Mouse (Mus musculus) lung, embryonic 16.5 days (tissue): ENCODE measurements around the gene Kntc1. TPM values are rescaled to one million over a fixed set of nuclear protein-coding genes. Genes with fewer than 3 reads are reported as not detected.

Source experiments
- ATAC-seq: fragments of 200-750 bp; cut with Nextera tagmentation; 2 replicates; pipeline ENCODE4 v1.8.0; 2017; ENCODE audit warnings: low read depth, mild to moderate bottlenecking, moderate library complexity
- H3K27ac ChIP-seq: fragments of 300-500 bp; sonication (generic); 2 replicates; pipeline ENCODE4 v1.5.1; 2014; ENCODE audit warnings: mild to moderate bottlenecking, control low read depth, low read length
- H3K27me3 ChIP-seq: fragments of 300-500 bp; sonication (generic); 2 replicates; pipeline ENCODE4 v1.6.1; 2014; ENCODE audit warnings: low read depth, low read length, mixed read lengths; ENCODE audit not compliant: control insufficient read depth, insufficient read depth
- H3K36me3 ChIP-seq: fragments of 300-500 bp; sonication (generic); 2 replicates; pipeline ENCODE4 v1.6.1; 2014; ENCODE audit warnings: low read length; ENCODE audit not compliant: control insufficient read depth, insufficient read depth
- H3K4me1 ChIP-seq: fragments of 300-500 bp; sonication (generic); replicated peaks from 2 replicates; pipeline ENCODE4 v1.6.1; 2014; ENCODE audit warnings: low read length, mixed read lengths; ENCODE audit not compliant: control insufficient read depth, insufficient read depth
- H3K4me2 ChIP-seq: fragments of 300-500 bp; sonication (generic); 2 replicates; pipeline ENCODE4 v1.6.1; 2014; ENCODE audit warnings: low read depth, low read length, control low read depth
- H3K4me3 ChIP-seq: fragments of 300-500 bp; sonication (generic); 2 replicates; pipeline ENCODE4 v1.5.1; 2014; ENCODE audit warnings: mild to moderate bottlenecking, low read length, control low read depth
- H3K9ac ChIP-seq: fragments of 300-500 bp; sonication (generic); 2 replicates; pipeline ENCODE4 v1.6.1; 2014; ENCODE audit warnings: low read length, control low read depth
- H3K9me3 ChIP-seq: fragments of 300-500 bp; sonication (generic); 2 replicates; pipeline ENCODE4 v1.6.1; 2016; ENCODE audit warnings: low read length; ENCODE audit not compliant: control insufficient read depth
- WGBS: fragments of 180-500 bp; shearing (Covaris S2); extraction: QIAGEN DNeasy Blood & Tissue Kit; methylation state at CpG from one replicate; pipeline ENCODE4 v1.1.7; 2014; 5-methylcytosine and 5-hydroxymethylcytosine counted together
- polyA plus RNA-seq: library from polyadenylated mRNA; unstranded; fragments of >200 nt; fragmentation: Nextera tagmentation; extraction: Ambion mirVana; gene quantifications from 2 replicates; pipeline ENCODE4 v1.2.1, GENCODE M21; 2015

Kntc1 gene
- polyA plus RNA-seq, 1 experiment from 2014 or later = 32.4 TPM

DNA sequence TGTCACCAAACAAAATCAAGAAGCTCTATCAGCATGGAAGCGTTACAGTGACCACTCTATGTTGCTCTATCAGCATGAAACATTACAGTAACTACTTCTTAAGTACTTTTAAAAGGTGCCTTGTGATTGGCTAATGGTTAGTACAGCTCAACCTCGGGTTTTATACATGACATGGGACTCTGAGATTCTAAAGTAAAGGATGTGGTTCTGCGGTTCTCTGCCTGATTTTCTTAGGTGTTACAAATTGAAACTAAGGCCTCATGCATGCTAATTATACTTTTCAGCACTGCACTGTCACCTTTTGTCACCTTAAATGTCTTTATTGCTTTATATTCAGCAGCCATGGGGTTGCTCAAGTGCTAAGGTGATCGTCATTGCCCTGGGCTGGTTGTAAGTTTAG lies 32.3 kb downstream of the Kntc1 start:
- no peaks in the 10 kb centered on the region for H3K27me3 ChIP-seq
- H3K4me1 ChIP-seq = no peaks in the 10 kb centered on the region
- 92% methylated on average over 4 of the region's 4 CpGs for WGBS
- H3K9ac ChIP-seq = no peak overlapping the region
- H3K4me2 ChIP-seq = no peak overlapping the region
- no peak for ATAC-seq
- no peak overlapping the region for H3K27ac ChIP-seq
- no peak overlapping the region for H3K4me3 ChIP-seq
- peaks cover 34% of the 10 kb centered on the region for H3K36me3 ChIP-seq
- no peaks in the 10 kb centered on the region for H3K9me3 ChIP-seq

DNA sequence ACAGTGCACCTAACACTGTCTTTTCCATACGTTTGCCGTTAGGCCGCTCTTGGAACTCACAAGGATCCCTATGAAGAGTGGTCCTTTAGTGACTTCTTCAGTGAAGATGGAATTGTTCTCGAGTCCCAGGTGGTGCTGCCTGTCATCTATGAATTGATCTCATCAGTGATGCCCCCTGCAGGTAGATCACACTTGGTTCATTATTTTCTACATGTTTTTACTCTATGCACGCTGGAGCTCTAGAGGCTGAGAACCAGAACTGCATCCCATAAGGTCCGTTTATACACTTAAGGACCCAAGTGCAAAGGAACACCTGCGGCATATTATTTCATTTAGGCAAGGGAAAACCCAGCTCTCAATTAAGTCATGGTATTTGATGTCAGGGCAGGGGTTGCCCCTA lies 39.5 kb downstream of the Kntc1 start:
- no peaks in the 10 kb centered on the region for H3K9me3 ChIP-seq
- no peak for ATAC-seq
- H3K4me2 ChIP-seq = no peak overlapping the region
- no peak overlapping the region for H3K27ac ChIP-seq
- WGBS = 90% methylated on average over 7 of the region's 7 CpGs
- no peak overlapping the region for H3K4me3 ChIP-seq
- H3K4me1 ChIP-seq = no peaks in the 10 kb centered on the region
- H3K27me3 ChIP-seq = no peaks in the 10 kb centered on the region
- H3K9ac ChIP-seq = no peak overlapping the region
- H3K36me3 ChIP-seq = peaks cover 40% of the 10 kb centered on the region

DNA sequence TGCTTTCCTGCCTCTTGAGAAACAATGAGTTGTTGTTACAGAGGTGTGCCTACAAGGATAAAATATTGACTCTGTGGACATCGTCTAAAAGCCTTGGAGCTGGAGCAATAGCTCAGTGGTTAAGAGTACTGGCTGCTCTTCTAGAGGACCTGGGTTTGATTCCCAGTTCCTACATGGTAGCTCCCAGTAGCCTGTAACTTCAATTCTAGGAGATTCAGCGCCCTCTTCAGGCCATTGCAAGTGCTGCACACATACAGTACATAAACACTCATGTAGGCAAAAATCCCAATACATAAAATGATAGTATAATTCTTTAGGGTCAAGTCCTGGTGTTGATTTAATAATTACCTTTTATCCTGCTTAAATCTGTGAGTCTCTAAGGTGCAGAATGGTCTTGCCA lies 43.6 kb downstream of the Kntc1 start:
- Histone ChIP-seq H3K27ac (no peak overlapping the region), H3K9ac (no peak overlapping the region), H3K4me3 (no peak overlapping the region), H3K4me2 (no peak overlapping the region), H3K36me3 (peaks cover 28% of the 10 kb centered on the region), H3K4me1 (no peaks in the 10 kb centered on the region), H3K9me3 (no peaks in the 10 kb centered on the region), H3K27me3 (no peaks in the 10 kb centered on the region)
- ATAC-seq = no peak
- 78% methylated on average over 2 of the region's 2 CpGs for WGBS

DNA sequence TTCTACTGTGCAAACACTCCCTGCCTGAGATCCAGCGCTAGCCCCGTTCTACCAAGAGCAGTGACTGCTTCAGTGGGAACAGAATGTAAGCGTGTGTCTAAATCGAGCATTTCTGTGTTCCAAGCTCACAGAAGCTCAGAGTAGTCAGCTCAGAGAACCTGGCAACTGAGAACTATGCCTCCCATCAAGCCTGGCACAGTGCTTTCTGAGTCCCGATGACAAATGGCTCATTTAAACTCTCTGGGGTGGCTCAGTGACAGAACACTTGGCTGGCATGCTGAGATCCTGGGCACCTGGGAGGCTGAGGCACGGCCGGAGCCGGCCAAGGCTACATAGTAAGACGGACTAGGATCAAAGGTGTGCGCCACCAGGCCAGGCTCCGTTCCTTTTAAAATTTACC lies 56.8 kb downstream of the Kntc1 start:
- Histone ChIP-seq H3K4me3 (no peak overlapping the region), H3K9ac (no peak overlapping the region), H3K9me3 (no peaks in the 10 kb centered on the region), H3K27me3 (no peaks in the 10 kb centered on the region), H3K27ac (no peak overlapping the region), H3K36me3 (peaks cover 17% of the 10 kb centered on the region), H3K4me2 (no peak overlapping the region), H3K4me1 (no peaks in the 10 kb centered on the region)
- no peak for ATAC-seq
- WGBS = 87% methylated on average over 11 of the region's 11 CpGs

DNA sequence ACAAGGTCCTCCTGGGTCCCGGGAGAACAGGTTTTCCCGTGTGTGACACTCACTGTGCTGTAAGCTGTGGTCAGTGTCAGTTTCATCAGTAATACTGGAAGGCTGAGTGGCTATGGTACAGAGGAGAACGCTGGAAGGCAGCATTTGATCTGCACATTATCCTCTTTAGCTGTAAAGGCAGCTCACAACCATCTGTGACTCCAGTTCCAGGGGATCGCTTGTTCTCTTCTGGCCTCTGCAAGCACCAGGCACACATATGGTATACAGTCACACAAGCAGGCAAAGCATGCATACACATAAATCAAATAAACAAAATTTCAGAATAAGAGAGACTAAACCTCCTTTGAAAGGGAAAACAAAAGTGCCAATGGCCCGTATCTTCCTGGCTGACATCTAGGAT lies 59.0 kb downstream of the Kntc1 start:
- Histone ChIP-seq H3K9me3 (no peaks in the 10 kb centered on the region), H3K36me3 (peaks cover 6% of the 10 kb centered on the region), H3K4me3 (no peak overlapping the region), H3K27me3 (no peaks in the 10 kb centered on the region), H3K4me2 (no peak overlapping the region), H3K27ac (no peak overlapping the region), H3K4me1 (no peaks in the 10 kb centered on the region), H3K9ac (no peak overlapping the region)
- no peak for ATAC-seq
- WGBS = 83% methylated on average over 5 of the region's 5 CpGs

DNA sequence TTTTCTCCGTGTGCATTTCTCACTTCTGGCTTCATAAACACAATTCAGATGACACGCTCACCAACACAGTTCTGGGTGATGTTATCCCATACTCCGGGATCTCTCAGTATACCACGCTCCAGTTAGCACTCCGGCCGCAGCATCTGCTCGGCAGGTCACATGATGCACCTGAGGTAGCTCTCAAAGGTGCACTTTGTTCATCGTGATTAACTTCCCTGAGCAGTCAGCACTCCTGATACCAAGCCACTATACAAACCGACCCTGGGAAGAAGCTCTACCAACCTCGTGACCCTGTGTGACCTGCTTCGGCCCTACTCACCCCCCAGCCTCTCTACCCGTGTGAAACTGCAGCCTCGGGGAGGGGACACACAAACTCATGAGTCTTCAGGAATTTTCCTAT lies 59.6 kb downstream of the Kntc1 start:
- H3K4me3 ChIP-seq = no peak overlapping the region
- H3K9ac ChIP-seq = no peak overlapping the region
- peaks cover 2% of the 10 kb centered on the region; the same call in 1 of the 2 replicates for H3K36me3 ChIP-seq
- no peaks in the 10 kb centered on the region for H3K4me1 ChIP-seq
- H3K27me3 ChIP-seq = no peaks in the 10 kb centered on the region
- no peak overlapping the region for H3K4me2 ChIP-seq
- no peak overlapping the region for H3K27ac ChIP-seq
- H3K9me3 ChIP-seq = no peaks in the 10 kb centered on the region
- ATAC-seq = no peak
- WGBS = 86% methylated on average over 13 of the region's 13 CpGs

DNA sequence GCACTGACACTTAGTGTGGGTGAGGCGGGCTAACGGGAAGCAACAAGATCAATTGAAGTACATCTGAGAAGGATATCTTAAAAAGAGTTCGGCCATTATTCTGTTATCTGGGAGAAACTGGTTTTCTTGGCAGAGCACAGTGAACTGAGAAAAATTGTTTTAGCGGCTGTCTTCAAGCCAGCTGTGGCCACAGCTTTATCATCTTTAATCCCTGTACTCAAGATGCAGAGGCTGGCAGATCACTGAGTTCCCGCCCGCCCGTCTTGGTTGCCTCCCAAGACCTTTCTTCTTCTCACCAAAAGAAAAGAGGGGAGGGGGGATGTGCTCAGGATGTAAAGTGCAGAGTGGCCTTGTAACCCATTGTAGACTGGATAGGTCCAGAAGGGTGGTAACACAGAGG lies 67.4 kb downstream of the Kntc1 start:
- H3K36me3 ChIP-seq = peaks cover 12% of the 10 kb centered on the region; the same call in 1 of the 2 replicates
- H3K4me1 ChIP-seq = no peaks in the 10 kb centered on the region
- WGBS = 77% methylated on average over 7 of the region's 7 CpGs
- no peak overlapping the region for H3K4me3 ChIP-seq
- no peak for ATAC-seq
- no peak overlapping the region for H3K4me2 ChIP-seq
- H3K27ac ChIP-seq = no peak overlapping the region
- no peak overlapping the region for H3K9ac ChIP-seq
- no peaks in the 10 kb centered on the region for H3K27me3 ChIP-seq
- no peaks in the 10 kb centered on the region for H3K9me3 ChIP-seq

DNA sequence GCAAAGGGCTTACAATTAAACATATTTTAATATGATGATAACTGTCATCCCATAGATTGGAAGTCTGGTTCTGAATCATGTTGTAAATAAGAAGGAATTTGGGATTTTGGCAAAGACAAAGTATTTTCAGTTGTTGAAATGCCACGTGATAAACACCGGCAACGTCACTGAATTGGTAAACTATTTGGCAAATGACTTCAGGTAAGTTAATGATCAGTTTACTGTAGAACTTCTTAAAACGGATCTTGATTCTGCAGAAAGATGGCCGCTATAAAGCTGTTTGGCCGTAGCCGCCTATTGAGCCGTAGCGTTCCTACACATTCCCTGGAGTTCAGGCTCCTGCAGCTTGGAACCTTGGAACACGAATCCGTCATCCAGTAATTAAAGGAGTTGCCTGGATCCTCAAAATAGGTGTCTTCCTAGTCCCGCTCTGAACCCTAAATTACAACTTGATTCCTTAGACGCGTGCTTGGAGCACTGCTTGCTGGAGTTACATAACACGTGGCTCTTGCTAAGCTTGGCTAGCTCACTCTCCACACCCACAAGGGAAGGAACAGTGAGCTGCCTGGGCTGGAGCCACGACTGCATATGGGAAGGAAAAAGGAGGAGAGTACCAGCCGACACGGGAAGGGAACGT lies 69.5 kb downstream of the Kntc1 start:
- Histone ChIP-seq H3K27ac (no peak overlapping the region), H3K4me3 (no peak overlapping the region), H3K4me2 (no peak overlapping the region), H3K9ac (no peak overlapping the region), H3K9me3 (no peaks in the 10 kb centered on the region), H3K4me1 (no peaks in the 10 kb centered on the region), H3K36me3 (peaks cover 12% of the 10 kb centered on the region; the same call in 1 of the 2 replicates), H3K27me3 (no peaks in the 10 kb centered on the region)
- no peak for ATAC-seq
- 91% methylated on average over 19 of the region's 19 CpGs for WGBS

DNA sequence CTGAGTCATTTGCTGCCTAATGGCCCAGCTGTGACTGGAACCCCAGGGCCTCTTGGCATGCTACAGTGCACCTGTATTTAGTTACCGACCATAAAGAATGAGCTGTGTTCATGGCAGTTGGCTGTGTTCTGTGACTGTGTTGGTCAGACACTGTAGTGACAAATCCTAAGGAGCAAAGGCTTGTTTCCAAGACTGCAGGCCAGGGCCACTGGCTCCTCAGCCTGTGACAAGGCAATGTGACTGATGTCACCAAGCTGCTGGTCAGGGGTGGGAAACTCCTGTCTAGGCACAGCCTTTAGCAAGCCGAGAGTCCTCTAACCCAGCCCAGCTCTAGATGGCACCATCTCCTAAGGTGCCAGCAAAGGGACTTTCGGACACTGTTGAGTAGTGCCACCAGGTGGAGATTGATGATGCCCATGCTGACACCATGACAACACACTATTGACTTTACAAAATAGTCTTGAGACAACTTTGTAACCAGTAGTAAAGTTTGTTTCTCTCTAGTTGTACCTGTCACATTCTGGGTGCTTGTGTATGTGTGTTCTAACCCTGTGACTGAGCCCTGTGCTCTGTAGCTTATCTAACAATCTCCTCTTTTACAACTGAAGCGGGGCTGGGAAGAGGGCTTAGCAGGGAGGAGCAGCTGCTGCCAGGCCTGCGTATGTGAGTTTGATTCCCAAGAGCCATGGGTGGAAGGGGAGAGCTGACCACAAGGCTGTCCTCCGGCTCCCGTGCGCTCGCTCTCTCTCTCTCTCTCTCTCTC lies 71.2 kb downstream of the Kntc1 start:
- H3K4me2 ChIP-seq = no peak overlapping the region
- H3K4me3 ChIP-seq = no peak overlapping the region
- H3K27me3 ChIP-seq = no peaks in the 10 kb centered on the region
- H3K36me3 ChIP-seq = peaks cover 12% of the 10 kb centered on the region; the same call in 1 of the 2 replicates
- WGBS = 85% methylated on average over 9 of the region's 9 CpGs
- H3K4me1 ChIP-seq = no peaks in the 10 kb centered on the region
- ATAC-seq = peak; percentile 41; the same call in 1 of the 2 replicates
- no peak overlapping the region for H3K9ac ChIP-seq
- H3K9me3 ChIP-seq = no peaks in the 10 kb centered on the region
- H3K27ac ChIP-seq = no peak overlapping the region
